Mouse (Mus musculus) 416B (cell line): ENCODE measurements around the gene Nop56.
A peak's percentile ranks its signal among the peaks of the same experiment; 100 is the strongest.

Source experiments
- DNase-seq: peaks from one replicate; pipeline ENCODE4 v3.0.0; 2011; ENCODE audit warnings: low read depth

Nop56 gene

GRCm38 (mm10) chr2:130274149-130274861, at the start of gene Nop56:
TSS of gene Nop56 (plus strand) at chr2:130274430.
- DNase-seq, result peak; percentile 97

- DNase-seq, result peak; percentile 74
Observed at GRCm38 (mm10) chr2:130246912-130247311, 27.3 kb upstream of the Nop56 start.

- no peak for DNase-seq
Observed at GRCm38 (mm10) chr2:130248226-130248625, 26.0 kb upstream of the Nop56 start.

GRCm38 (mm10) chr2:130256762-130257161, 17.5 kb upstream of the Nop56 start:
- DNase-seq, result no peak

- DNase-seq, result no peak
Observed at GRCm38 (mm10) chr2:130260822-130261221, 13.4 kb upstream of the Nop56 start.

GRCm38 (mm10) chr2:130261914-130262313, 12.3 kb upstream of the Nop56 start:
- no peak for DNase-seq

- DNase-seq, result no peak
Observed at GRCm38 (mm10) chr2:130262398-130262797, 11.8 kb upstream of the Nop56 start.

DNA sequence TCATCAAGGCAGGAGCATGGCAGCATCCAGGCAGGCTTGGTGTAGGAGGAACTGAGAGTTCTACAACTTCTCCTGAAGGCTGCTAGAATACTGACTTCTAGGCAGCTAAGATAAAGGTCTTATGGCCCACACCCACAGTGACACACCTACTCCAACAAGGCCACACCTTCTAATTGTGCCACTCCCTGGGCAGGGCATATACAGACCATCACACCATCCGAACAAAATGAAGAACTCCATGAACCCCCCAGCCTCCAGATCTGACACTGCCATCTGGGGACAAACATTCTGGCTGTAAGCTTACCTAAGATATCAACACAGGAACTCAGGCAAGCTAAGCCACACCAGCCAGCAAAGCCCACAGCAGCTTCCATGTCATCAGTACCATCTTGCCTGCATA, 8.7 kb upstream of the Nop56 start:
- no peak for DNase-seq

- DNase-seq, result no peak
Observed at GRCm38 (mm10) chr2:130268074-130268473, 6.2 kb upstream of the Nop56 start.

DNA sequence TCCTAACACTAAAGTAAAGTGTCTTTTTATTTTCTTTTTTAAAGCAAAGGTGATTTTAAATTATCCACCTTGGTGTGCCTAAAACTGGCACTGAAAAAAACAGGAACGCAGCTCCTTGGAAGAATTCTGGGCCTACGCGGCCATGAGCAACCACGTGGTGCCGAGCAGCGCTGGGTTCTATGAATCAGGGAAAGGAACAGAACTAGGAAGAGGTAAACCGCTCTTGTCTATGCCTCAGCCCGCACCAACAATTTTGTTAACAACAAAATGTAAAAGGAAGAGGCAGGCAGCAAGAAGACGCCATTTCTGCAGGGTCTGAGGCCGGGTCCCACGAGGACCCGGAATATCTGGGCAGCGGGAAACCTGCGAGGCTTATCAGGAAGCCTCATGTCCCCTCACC, 498 bp upstream of the Nop56 start:
- no peak for DNase-seq

GRCm38 (mm10) chr2:130274862-130275261, 632 bp downstream of the Nop56 start:
- DNase-seq, result no peak

- peak; percentile 86 for DNase-seq
Observed at GRCm38 (mm10) chr2:130275649-130276048, 1.4 kb downstream of the Nop56 start.

DNA sequence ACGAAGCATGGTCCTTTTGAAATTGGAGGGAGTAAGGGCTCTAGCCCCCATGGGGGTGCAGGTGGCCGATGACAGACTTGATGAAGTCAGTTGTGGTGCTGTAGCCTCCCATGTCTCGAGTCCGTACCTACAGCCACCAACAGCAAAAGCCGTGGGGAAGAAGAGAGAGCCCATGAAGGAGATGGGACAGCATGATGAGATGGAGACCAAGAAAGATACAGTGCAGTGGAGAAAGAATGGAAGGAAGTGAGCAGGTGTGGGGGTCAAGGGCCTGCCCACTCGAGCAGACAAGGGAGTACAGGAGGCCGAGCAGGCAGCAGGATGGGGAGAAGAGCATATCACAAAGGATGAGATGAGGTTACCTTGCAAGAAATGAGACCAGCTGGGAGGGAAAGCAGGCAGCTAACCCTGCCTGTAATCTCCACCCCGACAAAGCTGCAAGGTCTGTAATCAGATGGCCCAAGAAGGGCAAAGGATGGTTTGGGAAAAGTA, 5.4 kb downstream of the Nop56 start:
- peak; percentile 57 for DNase-seq

- DNase-seq, result no peak
Observed at GRCm38 (mm10) chr2:130280224-130280623, 6.0 kb downstream of the Nop56 start.

- no peak for DNase-seq
Observed at GRCm38 (mm10) chr2:130280818-130281217, 6.6 kb downstream of the Nop56 start.

DNA sequence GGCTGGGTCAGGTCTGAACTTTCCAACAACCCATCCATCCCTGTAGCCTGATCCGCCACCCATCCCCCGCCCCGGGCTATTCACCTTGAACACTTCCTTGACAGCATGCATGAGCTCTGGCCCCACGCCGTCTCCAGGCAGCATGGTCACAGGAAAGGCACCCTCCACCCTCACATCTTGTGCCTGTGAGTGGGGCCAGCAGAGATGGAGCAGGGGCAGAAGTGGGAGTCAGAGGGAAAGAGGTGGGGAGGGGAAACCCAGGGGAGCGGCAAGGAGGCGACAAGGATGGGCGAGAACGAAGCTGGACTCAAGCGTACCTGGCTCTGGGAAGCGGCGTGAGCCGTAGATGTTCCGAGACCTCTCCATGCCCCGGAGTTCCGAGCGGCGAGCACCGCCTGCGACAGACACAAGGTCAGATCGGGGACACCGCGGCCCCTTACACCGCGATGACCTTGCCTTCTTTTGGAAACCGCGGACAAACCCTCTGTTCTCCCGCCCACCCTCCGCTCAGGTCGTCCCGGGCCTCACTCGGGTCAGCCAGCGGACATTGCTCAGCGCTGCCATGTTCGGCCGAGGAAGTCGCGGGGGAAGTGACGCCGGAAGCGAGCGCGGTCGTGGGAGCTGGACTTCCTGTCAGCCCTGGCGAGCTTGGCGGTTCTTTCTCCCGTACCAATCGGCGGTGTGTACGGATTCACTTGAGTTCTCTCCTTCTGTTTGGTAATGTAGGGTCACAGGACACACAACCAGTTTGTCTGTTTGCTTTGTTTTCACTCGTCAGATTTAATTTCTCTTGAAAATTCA, 9.8 kb downstream of the Nop56 start, which contains the start of gene Idh3b:
Gene Idh3b, minus strand, starts transcription at position 694 of the 801 bp plus-strand sequence.
- peak; percentile 86 for DNase-seq

- DNase-seq, result no peak
Observed at GRCm38 (mm10) chr2:130289086-130289485, 14.9 kb downstream of the Nop56 start.

DNA sequence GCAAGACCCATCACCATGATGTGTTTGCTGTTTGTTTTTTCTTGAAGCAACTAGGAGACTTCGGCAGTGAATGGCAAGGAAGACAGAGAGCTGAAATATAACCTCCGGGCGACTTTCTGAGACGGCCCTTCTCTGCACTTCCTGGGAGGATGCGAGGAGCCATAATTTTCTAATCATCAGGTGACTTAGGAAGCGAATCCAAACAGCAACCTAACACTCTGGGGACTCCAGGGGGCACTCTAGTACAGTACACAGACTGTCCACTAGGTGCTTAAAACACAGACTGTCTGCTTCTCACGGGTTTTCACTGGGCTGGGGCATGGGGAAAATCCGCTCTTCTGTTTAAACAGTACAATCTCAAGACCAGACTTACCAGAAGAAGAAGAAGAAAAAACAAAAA, 17.2 kb downstream of the Nop56 start:
- peak; percentile 86 for DNase-seq

DNA sequence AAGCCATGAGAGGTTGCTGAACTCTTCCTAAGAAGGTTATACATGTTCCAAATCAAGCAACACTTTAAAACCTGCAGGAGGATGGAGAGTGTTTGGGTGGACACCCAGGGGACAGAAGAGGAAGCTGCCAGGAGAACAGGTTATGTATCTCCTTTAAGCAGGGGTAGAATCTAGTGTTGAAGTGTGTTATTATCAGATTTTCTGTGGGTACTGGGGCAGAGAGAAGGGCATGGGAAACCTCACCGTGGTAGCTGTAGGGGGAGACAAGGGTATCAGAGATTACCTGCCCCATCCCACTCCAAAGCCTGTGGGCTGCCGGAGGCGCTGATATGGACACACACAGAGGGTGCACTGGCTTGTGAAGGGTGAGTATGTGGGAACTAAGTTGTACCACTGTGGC, 18.8 kb downstream of the Nop56 start:
- no peak for DNase-seq

- DNase-seq, result no peak
Observed at GRCm38 (mm10) chr2:130293486-130293885, 19.3 kb downstream of the Nop56 start.

DNA sequence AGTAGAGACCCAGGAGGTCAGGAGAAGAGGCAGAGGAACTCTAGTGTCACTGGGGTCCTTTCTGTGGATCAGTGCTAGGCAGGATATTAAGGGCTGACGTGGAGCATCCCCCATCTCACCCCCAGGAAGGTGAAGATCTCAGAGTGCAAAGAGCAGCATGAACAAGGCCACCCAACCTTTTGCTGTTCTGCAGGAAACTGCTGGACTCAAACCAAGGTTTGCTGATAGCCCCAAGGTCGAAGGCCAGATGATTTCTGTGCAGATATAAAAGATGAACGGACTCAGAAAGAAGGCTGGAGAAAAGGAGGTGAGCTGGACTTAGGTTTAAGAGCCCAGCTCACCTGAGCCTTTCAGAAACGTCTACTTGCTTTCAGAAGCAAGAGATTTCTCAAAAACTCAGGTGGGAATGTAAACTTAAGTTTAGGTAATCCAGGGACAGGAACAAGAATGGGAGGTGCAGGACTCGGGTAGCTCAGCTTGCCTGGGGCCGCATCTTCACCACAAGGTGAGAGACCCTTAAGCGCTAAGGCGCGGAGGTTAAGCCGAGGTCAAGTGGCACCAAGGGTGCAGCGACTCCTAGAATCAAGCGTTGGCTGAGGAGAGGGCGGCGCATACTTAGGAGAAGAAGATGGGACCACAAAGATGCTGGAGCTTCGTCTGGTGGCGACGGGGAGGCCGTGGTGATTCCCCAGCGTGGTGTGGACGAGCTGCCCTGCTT, 20.1 kb downstream of the Nop56 start:
- DNase-seq, result no peak

DNA sequence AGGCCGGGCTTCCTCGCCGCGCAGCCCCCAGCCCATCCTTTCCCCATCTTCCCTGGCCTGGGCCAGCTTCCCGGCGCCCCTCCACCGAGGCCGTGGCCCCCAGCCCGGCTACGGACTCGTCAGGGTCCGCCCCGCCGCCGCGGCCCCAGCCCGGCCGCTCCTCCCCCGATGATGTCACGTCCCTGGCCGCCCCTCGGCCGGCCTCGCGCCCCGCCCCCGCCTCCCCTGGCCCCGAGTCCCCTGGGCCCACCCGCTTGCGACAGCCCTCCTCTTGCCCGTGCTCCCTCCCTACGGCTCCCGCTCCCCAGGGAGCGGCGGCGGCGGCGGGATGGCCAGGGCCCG, 20.7 kb downstream of the Nop56 start, which contains the start of gene Ebf4:
Gene Ebf4, plus strand, starts transcription at position 234 of the 342 bp plus-strand sequence.
- DNase-seq, result no peak
